Mouse (Mus musculus): Measurements from ENCODE around the gene Ifi27l2a. TPM values are rescaled to one million over a fixed set of nuclear protein-coding genes. Genes with fewer than 3 reads are reported as not detected.
A peak's percentile ranks its signal among the peaks of the same experiment; 100 is the strongest.

Gene Ifi27l2a
- polyA plus RNA-seq, 1 experiment from 2014 or later: 9.6 TPM

GRCm38 (mm10) chr12:103434861-103435260, 8.6 kb downstream of the Ifi27l2a start:
- Histone ChIP-seq H3K27me3 (ENCODE audit: control insufficient read depth, insufficient read depth, low read depth, low read length) (no peaks in the 10 kb centered on the region), H3K9me3 (replicated peaks; ENCODE audit: control insufficient read depth, low read length) (no peaks in the 10 kb centered on the region), H3K27ac (ENCODE audit: low read length) (no peak overlapping the region), H3K9ac (ENCODE audit: low read depth, low read length) (no peak overlapping the region), H3K4me1 (ENCODE audit: control insufficient read depth, low read depth, low read length) (no peaks in the 10 kb centered on the region), H3K36me3 (ENCODE audit: control insufficient read depth, insufficient read depth) (no peaks in the 10 kb centered on the region), H3K4me2 (ENCODE audit: low read depth, low read length) (no peak overlapping the region), H3K4me3 (ENCODE audit: low read depth, low read length) (no peak overlapping the region)
- no peak for ATAC-seq (ENCODE audit: low read depth)

GRCm38 (mm10) chr12:103433986-103434731, 9.3 kb downstream of the Ifi27l2a start, which contains the start of gene Ifi27:
Gene Ifi27, plus strand, starts transcription at chr12:103434211.
- H3K4me2 ChIP-seq (ENCODE audit: low read depth, low read length): peak within 1 kb of the TSS; percentile 33; the same call in 1 of the 2 replicates
- H3K36me3 ChIP-seq (ENCODE audit: control insufficient read depth, insufficient read depth): no peaks in the 10 kb centered on the region
- H3K9ac ChIP-seq (ENCODE audit: low read depth, low read length): no peak within 1 kb of the TSS
- WGBS (ENCODE audit: insufficient replicate concordance): 36% methylated on average over 8 of the region's 8 CpGs
- no peak within 1 kb of the TSS for H3K27ac ChIP-seq (ENCODE audit: low read length)
- ATAC-seq (ENCODE audit: low read depth): peak; percentile 89
- H3K4me1 ChIP-seq (ENCODE audit: control insufficient read depth, low read depth, low read length): no peaks in the 10 kb centered on the region
- H3K4me3 ChIP-seq (ENCODE audit: low read depth, low read length): peak within 1 kb of the TSS; percentile 14; the same call in 1 of the 2 replicates
- no peaks in the 10 kb centered on the region for H3K9me3 ChIP-seq (replicated peaks; ENCODE audit: control insufficient read depth, low read length)
- no peaks in the 10 kb centered on the region for H3K27me3 ChIP-seq (ENCODE audit: control insufficient read depth, insufficient read depth, low read depth, low read length)

GRCm38 (mm10) chr12:103433430-103433829, 10.1 kb downstream of the Ifi27l2a start:
- no peak overlapping the region for H3K27ac ChIP-seq (ENCODE audit: low read length)
- ATAC-seq (ENCODE audit: low read depth): no peak
- H3K36me3 ChIP-seq (ENCODE audit: control insufficient read depth, insufficient read depth): no peaks in the 10 kb centered on the region
- H3K9ac ChIP-seq (ENCODE audit: low read depth, low read length): no peak overlapping the region
- no peaks in the 10 kb centered on the region for H3K27me3 ChIP-seq (ENCODE audit: control insufficient read depth, insufficient read depth, low read depth, low read length)
- WGBS (ENCODE audit: insufficient replicate concordance): 73% methylated on average over 2 of the region's 2 CpGs
- no peak overlapping the region for H3K4me2 ChIP-seq (ENCODE audit: low read depth, low read length)
- H3K9me3 ChIP-seq (replicated peaks; ENCODE audit: control insufficient read depth, low read length): no peaks in the 10 kb centered on the region
- H3K4me1 ChIP-seq (ENCODE audit: control insufficient read depth, low read depth, low read length): no peaks in the 10 kb centered on the region
- H3K4me3 ChIP-seq (ENCODE audit: low read depth, low read length): no peak overlapping the region

- no peak overlapping the region for H3K9ac ChIP-seq (ENCODE audit: low read depth, low read length)
- no peak overlapping the region for H3K27ac ChIP-seq (ENCODE audit: low read length)
- H3K27me3 ChIP-seq (ENCODE audit: control insufficient read depth, insufficient read depth, low read depth, low read length): no peaks in the 10 kb centered on the region
- H3K4me2 ChIP-seq (ENCODE audit: low read depth, low read length): no peak overlapping the region
- WGBS (ENCODE audit: insufficient replicate concordance): 86% methylated on average over 7 of the region's 7 CpGs
- peaks cover 19% of the 10 kb centered on the region for H3K4me1 ChIP-seq (ENCODE audit: control insufficient read depth, low read depth, low read length)
- no peak for ATAC-seq (ENCODE audit: low read depth)
- H3K9me3 ChIP-seq (replicated peaks; ENCODE audit: control insufficient read depth, low read length): peaks cover 2% of the 10 kb centered on the region; the same call in 1 of the 2 replicates
- no peak overlapping the region for H3K4me3 ChIP-seq (ENCODE audit: low read depth, low read length)
- H3K36me3 ChIP-seq (ENCODE audit: control insufficient read depth, insufficient read depth): peaks cover 8% of the 10 kb centered on the region
Observed at GRCm38 (mm10) chr12:103426710-103427109, 16.8 kb downstream of the Ifi27l2a start.

- 1% methylated on average over 33 of the region's 33 CpGs for WGBS (ENCODE audit: insufficient replicate concordance)
- H3K4me3 ChIP-seq (ENCODE audit: low read depth, low read length): peak within 1 kb of the TSS; percentile 98
- H3K4me1 ChIP-seq (ENCODE audit: control insufficient read depth, low read depth, low read length): peaks cover 23% of the 10 kb centered on the region
- H3K9ac ChIP-seq (ENCODE audit: low read depth, low read length): peak within 1 kb of the TSS; percentile 91
- peaks cover 8% of the 10 kb centered on the region for H3K36me3 ChIP-seq (ENCODE audit: control insufficient read depth, insufficient read depth)
- peak; percentile 100 for ATAC-seq (ENCODE audit: low read depth)
- no peaks in the 10 kb centered on the region for H3K27me3 ChIP-seq (ENCODE audit: control insufficient read depth, insufficient read depth, low read depth, low read length)
- peak within 1 kb of the TSS; percentile 95 for H3K4me2 ChIP-seq (ENCODE audit: low read depth, low read length)
- H3K27ac ChIP-seq (ENCODE audit: low read length): peak within 1 kb of the TSS; percentile 51
- H3K9me3 ChIP-seq (replicated peaks; ENCODE audit: control insufficient read depth, low read length): peaks cover 2% of the 10 kb centered on the region; the same call in 1 of the 2 replicates
Observed at GRCm38 (mm10) chr12:103425729-103426470, 17.6 kb downstream of the Ifi27l2a start, which contains the start of gene Ddx24. Gene Ddx24, minus strand, starts transcription at chr12:103425830.

GRCm38 (mm10) chr12:103425016-103425728, 18.3 kb downstream of the Ifi27l2a start:
- peak overlapping the region; percentile 98 for H3K4me3 ChIP-seq (ENCODE audit: low read depth, low read length)
- H3K4me2 ChIP-seq (ENCODE audit: low read depth, low read length): peak overlapping the region; percentile 95
- H3K27ac ChIP-seq (ENCODE audit: low read length): peak overlapping the region; percentile 48; the same call in 1 of the 2 replicates
- peak overlapping the region; percentile 91 for H3K9ac ChIP-seq (ENCODE audit: low read depth, low read length)
- H3K4me1 ChIP-seq (ENCODE audit: control insufficient read depth, low read depth, low read length): peaks cover 23% of the 10 kb centered on the region
- ATAC-seq (ENCODE audit: low read depth): no peak
- no peaks in the 10 kb centered on the region for H3K27me3 ChIP-seq (ENCODE audit: control insufficient read depth, insufficient read depth, low read depth, low read length)
- peaks cover 8% of the 10 kb centered on the region for H3K36me3 ChIP-seq (ENCODE audit: control insufficient read depth, insufficient read depth)
- H3K9me3 ChIP-seq (replicated peaks; ENCODE audit: control insufficient read depth, low read length): peaks cover 2% of the 10 kb centered on the region; the same call in 1 of the 2 replicates
- WGBS (ENCODE audit: insufficient replicate concordance): 7% methylated on average over 33 of the region's 33 CpGs

- H3K36me3 ChIP-seq (ENCODE audit: control insufficient read depth, insufficient read depth): peaks cover 69% of the 10 kb centered on the region
- no peak overlapping the region for H3K27ac ChIP-seq (ENCODE audit: low read length)
- no peak overlapping the region for H3K4me3 ChIP-seq (ENCODE audit: low read depth, low read length)
- no peaks in the 10 kb centered on the region for H3K4me1 ChIP-seq (ENCODE audit: control insufficient read depth, low read depth, low read length)
- H3K4me2 ChIP-seq (ENCODE audit: low read depth, low read length): no peak overlapping the region
- H3K27me3 ChIP-seq (ENCODE audit: control insufficient read depth, insufficient read depth, low read depth, low read length): no peaks in the 10 kb centered on the region
- no peaks in the 10 kb centered on the region for H3K9me3 ChIP-seq (replicated peaks; ENCODE audit: control insufficient read depth, low read length)
- WGBS (ENCODE audit: insufficient replicate concordance): 85% methylated on average over 10 of the region's 10 CpGs
- no peak for ATAC-seq (ENCODE audit: low read depth)
- no peak overlapping the region for H3K9ac ChIP-seq (ENCODE audit: low read depth, low read length)
Observed at GRCm38 (mm10) chr12:103408144-103408543, 35.3 kb downstream of the Ifi27l2a start.

GRCm38 (mm10) chr12:103407720-103408119, 35.8 kb downstream of the Ifi27l2a start, which contains the start of gene 9330161L09Rik:
Gene 9330161L09Rik, minus strand, starts transcription at chr12:103407820.
- Histone ChIP-seq H3K4me2 (ENCODE audit: low read depth, low read length) (no peak within 1 kb of the TSS), H3K27me3 (ENCODE audit: control insufficient read depth, insufficient read depth, low read depth, low read length) (no peaks in the 10 kb centered on the region), H3K36me3 (ENCODE audit: control insufficient read depth, insufficient read depth) (peaks cover 73% of the 10 kb centered on the region), H3K9ac (ENCODE audit: low read depth, low read length) (no peak within 1 kb of the TSS), H3K4me1 (ENCODE audit: control insufficient read depth, low read depth, low read length) (no peaks in the 10 kb centered on the region), H3K9me3 (replicated peaks; ENCODE audit: control insufficient read depth, low read length) (no peaks in the 10 kb centered on the region), H3K4me3 (ENCODE audit: low read depth, low read length) (no peak within 1 kb of the TSS), H3K27ac (ENCODE audit: low read length) (no peak within 1 kb of the TSS)
- WGBS (ENCODE audit: insufficient replicate concordance): 90% methylated on average over 4 of the region's 4 CpGs
- no peak for ATAC-seq (ENCODE audit: low read depth)

Data from liver, embryonic 16.5 days (tissue).